Mouse (Mus musculus): ENCODE data around the gene Shank3.

Shank3 gene

DNA sequence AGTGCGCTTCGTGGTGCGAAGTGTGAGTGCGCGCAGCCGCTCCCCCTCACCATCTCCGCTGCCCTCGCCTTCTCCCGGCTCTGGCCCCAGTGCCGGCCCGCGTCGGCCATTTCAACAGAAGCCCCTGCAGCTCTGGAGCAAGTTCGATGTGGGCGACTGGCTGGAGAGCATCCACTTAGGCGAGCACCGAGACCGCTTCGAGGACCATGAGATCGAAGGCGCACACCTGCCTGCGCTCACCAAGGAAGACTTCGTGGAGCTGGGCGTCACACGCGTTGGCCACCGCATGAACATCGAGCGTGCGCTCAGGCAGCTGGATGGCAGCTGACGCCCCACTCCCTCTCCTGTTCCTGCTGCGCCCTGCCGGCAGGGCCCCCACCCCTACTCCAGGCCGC is 58.6 kb downstream of the Shank3 start:
- no peak for DNase-seq

DNA sequence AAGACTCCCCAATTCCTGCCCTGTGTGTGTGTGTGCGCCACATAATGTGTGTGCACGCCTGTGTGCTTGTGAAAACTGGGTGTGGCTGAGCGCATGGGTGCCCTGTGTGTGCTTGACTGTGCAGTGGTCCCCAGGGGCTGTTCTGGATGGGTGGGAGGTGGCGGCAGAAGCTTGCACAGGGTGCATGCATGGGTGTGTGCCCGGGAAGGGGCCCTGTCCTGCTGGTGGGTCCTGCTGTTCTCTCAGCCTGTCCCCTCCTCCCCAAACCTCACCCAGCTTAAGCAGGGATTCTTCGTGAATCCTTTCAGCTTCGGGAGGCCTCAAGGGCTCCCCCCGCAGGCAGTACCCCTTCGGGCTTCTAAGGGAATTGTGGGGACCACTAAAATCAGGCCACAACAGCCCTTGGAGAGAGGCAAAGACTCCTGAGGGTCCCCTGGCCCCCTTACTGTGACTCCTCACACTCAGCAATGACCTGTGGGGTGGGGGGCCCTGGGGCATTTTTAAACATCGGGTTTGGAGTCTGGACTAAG is 59.8 kb downstream of the Shank3 start:
- DNase-seq, result no peak

DNA sequence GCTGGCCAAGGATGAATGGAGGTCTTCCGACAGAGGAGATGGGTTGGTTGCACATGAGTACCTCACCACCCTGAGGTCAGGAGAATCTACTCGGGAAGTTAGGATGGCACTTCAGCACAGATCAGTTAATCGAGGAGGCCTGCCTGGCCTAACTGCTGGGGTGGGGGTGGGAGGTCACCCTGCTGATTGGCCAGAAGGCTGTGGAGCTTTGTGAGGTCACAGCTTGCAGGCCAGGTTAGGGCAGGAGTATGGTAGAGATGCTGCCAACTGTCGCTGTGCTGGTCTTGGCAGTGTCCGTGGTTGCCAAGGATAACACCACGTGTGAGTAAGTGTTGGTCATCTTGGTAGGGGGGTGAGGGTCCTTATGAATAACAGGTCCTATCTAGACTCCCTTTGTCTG is 68.7 kb downstream of the Shank3 start, which contains the start of gene Acr:
Gene Acr, plus strand, starts transcription at position 213 of the 400 bp plus-strand sequence.
- no peak for DNase-seq

DNA sequence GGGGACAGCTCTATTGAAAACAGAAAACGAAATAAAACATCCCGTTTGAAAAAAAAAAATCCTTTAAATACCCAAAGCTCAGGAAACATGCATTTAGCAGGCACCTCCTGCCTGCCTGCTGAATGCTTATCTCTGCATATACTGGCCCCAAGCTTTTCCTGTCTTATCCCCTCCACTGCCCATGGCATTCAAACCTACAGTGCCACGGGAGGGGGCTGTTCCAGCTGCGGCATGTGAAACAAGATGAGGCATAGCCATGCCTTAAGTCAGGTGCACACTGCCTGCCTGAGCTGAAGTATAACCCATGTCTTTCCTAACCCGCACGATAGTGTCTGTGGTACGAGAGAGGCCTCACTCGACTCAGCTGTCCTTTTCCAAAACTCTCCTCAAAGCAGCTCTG is 72.7 kb downstream of the Shank3 start:
- DNase-seq, result no peak

DNA sequence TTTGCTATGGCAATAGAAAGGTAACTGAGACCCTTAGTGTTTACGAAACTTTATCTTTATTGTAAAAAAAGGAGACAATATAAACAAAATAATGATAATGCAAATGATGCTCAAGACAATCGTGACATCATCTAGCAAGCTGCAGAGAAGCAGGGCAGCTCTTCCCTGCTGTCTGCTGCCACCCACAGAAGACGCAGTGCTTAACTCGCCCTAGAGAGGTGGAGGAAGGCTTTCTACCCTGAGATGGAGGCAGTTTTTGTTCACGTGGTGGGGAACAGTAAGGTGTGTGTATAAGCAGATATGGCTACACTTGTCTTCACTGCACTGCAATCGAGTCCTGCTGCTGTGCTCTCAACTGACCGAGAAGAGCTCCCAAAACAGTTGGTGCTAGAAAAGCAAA is 83.1 kb downstream of the Shank3 start:
- no peak for DNase-seq

DNA sequence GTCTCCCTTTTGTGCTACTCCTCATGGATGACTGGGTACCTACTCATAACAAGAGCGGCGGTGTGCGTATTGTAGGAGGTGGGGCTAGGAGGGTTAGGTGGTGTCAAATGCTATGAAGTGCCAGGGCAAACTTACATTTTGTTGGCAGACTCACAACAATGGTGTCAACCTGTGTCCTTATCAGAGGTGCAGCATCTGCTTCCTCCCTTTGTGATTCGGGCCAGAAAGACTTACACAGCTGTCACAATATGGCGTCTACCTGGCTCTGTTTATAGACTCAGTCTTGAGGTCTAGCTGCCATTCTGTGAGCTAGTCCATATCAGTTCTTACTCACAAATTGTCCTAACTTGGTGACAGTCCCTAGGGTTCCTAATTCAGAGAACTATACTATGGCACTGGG is 85.7 kb downstream of the Shank3 start:
- DNase-seq, result no peak

DNA sequence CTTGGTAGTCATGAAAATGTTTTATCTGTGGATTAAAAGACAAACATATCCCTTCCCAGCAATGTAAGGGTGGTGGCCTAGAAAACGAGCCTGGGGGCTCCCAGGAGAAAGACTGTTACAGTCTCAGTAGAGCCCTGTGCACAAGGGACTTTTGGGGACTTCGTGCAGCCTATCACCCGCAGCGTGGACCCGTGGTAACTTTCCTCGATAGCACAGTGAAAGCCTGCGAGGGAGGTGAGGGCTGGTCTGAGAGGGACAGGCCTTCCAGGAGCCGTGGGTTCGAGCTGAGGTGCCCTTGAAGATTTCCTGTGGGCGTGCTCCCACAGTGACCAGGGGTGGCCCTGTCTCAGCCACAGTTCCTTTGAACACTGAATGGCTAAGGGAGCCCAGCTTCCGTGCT is 86.2 kb downstream of the Shank3 start:
- no peak for DNase-seq

DNA sequence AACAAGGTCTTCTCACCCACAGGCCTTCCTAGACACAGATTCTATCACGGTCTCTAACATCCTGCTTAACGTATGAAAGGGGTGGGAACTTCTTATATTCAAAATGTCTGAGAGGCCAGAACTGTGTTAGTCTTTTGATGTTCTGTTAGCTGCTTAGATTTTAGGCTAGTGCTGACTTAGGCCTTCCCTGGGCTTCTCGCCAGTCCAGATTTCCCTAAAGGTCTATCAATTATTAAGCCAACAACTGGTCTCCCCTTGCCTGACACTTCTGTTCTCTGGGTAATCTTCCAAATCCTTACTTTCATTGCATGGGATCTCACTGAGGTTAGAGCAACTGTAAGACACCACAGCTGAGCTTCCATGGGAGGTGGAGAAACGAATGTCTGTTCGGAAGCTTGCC is 89.7 kb downstream of the Shank3 start:
- no peak for DNase-seq

DNA sequence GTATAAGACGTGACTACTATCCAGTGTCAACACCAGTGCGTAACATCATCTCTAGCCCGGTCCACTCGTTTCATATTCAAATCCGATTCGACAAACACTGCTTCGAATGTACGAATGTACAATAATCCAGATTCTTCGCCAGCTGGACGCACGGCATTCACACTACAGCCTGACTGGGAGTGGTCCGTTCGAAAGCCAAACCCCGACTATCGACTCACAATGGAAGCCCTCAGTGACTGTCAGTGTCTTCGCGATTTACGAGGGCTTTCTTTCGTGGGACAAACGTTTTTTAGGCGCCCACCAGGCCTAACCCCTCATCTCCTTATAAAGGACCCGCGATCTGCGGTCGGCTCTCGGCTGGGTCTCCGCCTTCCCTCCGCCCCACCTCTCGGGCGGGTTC is 91.9 kb downstream of the Shank3 start:
- DNase-seq, result no peak

DNA sequence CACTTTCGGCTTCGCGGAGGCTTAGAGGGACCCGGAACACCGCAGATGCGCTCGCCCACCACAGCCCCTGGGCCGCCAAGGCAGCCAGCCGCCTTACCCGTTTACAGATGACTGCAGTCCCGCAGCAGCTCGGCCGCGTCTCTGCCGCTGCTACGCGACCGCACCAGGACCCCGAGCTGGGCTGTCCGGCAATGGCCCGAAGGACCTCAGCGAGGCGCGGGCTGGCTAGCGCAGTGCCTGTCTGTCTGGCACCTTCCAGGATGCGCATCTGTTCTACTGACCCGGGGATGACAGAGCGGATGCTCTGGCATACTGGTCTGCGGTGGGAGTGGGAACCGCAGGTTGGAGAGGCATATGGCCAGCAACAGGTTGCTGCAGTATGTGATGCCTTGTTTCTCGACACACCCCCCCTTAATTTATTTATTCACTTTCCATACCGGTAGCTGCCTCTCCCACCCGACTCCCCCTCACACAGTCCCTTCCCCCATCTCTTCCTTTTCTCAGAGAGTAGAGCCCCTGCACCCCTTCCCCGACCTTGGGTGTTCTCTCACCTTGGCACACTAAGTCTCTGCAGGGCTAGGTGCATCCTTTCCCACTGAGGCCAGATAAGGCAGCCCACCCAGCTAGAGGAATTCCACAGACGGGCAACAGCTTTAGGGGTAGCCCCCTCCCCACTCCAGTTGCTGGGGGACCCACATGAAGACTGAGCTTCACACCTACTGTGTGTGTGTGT is 92.5 kb downstream of the Shank3 start, which contains the start of gene Rabl2:
Gene Rabl2, minus strand, starts transcription at position 201 of the 733 bp plus-strand sequence.
- DNase-seq, result peak; percentile 46 to 56

DNA sequence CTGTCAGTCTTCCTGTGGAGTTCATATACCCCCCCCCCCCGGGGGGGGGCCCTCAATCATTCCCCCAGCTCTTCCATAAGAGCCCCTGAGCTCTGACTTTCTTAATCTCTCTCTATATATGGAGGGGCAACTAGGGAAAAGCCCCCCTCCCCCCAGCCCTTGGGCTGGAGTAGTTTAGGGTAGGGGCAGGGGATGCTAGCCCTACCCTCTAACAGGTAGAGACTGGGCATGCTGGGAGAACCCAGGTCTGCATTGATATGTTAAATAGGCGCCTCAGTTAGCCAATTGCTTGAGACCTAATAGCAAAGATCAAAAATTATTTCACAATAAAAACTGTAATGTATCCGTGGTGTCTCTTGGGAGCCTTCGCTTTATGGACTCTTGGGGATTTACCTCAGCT is 93.1 kb downstream of the Shank3 start:
- no peak for DNase-seq

DNA sequence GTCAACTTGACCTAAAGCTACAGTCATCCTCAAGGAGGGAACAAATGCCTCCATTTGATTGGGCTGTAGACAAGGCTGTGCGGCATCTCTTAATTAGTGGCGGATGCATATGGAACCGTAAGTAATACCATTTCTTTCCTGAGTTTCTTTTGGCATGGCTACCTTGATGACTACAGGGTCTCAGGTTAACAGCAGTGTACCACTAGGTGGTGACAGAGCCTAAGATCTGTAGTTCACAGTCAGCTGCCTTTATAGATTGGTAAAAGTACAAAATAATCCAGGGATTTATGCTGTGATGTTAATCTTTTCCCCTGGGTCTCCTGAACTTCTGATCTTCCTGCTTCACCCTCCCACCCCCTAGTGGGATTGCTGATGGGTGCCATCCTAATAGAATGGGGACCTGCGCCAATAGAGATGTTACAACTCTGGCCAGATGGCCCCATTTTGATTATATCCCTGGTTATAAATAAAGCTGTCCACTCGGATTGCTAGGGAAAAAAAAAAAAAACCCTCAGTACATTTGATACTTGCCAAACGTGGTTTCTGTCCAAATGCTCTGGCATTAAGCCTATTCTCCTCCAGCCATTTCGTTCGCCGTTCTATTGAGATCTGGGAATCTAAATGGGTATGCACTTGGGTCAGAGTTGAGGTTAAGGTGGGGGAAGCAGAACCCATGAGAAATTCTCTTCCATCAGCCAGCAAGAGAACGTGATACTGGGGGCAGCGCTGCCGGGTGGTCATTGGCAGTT is 106.6 kb downstream of the Shank3 start:
- DNase-seq, result no peak

DNA sequence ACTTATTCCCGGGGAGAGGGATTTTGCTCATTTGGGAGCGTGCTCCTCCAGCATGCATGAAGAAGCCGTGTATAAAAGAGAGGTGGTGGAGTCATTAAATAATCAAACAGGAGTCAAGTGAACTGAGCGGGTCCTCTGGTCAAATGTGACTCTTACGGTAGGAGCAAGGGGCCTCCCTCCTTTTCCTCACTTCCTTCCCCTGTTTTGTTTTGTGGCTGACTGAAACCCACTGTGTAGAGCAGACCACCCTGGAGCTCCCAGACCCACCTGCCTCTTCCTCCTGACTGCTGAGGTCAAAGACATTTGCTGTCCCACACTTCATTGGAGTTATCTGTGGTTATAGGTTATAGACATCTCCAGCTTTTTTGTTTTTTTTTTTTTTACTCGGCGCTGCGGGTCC is 108.1 kb downstream of the Shank3 start:
- no peak for DNase-seq

DNA sequence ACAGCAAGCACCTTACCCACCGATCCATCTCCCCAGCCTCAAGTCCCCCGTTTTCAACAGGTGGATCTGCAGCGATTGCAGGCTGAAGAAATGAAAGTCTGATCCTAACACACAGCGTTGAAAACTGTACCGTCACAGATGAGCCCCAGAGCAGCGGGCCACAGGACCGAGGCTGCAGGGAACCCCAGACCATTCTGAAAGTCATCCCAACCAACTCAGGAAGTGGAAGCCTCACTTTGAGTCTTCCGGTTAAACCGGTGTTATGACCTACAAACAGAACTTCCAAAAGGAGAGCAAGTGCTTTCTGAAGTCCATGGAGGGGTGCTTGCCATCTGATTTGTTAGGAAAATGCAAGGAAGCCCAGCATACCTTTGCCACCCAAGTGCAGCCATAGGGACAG is 108.5 kb downstream of the Shank3 start:
- DNase-seq, result no peak

Measured in thymus, adult 18-20 months (tissue).